Mouse (Mus musculus): ENCODE data around the gene Gm5108. TPM values are rescaled to one million over a fixed set of nuclear protein-coding genes. Genes with fewer than 3 reads are reported as not detected.

Gm5108 gene
- not detected in 2 replicates for polyA plus RNA-seq (2016; fragmentation: Nextera tagmentation; extraction: Ambion mirVana)

DNA sequence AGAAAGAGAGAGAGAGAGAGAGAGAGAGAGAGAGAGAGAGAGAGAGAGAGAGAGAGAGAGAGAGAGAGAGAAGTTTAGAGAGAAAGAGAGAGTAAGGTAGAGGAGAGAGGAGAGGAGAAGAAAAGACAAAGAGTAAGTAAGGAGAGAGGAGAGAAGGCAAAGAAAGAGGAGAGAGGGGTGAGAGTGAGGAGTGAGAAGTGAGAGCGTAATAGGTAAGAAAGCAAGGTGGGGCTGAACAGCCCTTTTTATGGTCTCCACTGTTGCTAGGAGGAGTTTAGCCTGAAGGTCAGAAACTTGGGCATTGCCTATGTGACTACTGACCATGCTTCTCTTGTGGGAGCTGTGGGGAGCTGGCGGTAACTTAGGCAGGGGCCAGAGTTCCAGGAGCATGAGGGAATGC, at the start of gene Gm5108:
TSS of gene Gm5108 (plus strand) at position 301 of the 400 bp plus-strand sequence.
- Histone ChIP-seq H3K27me3 (no peaks in the 10 kb centered on the region), H3K9me3 (no peaks in the 10 kb centered on the region), H3K4me2 (replicated peaks) (no peak within 1 kb of the TSS), H3K4me3 (no peak within 1 kb of the TSS), H3K9ac (no peak within 1 kb of the TSS), H3K27ac (no peak within 1 kb of the TSS), H3K4me1 (no peaks in the 10 kb centered on the region), H3K36me3 (no peaks in the 10 kb centered on the region)
- WGBS, result 85% methylated on average over 2 of the region's 2 CpGs
- ATAC-seq (ENCODE audit: insufficient number of reproducible peaks, insufficient read depth, low FRiP score, low TSS enrichment), result no peak

DNA sequence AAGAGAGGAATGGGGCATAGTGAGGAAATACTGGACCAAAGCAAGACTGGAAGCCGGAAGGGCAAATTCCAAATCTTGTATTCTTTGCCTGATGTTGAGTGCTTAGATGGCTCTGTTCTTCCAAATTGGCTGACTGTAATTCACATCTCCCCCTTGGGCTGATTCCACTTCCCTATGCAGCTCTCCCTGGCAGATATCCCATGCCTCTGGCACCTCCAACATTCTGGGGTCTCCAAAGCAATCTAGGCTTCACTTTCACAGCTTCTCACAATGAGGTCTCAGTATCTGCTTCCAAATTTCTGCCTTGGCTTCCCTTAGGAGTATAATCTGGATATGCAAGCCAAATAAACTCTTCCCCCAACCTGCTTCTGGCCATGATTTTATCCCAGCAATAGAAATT, 42.5 kb upstream of the Gm5108 start:
- 94% methylated on average over 1 of the region's 1 CpGs for WGBS
- H3K27me3 ChIP-seq, result no peaks in the 10 kb centered on the region
- no peaks in the 10 kb centered on the region for H3K36me3 ChIP-seq
- H3K4me3 ChIP-seq, result no peak overlapping the region
- no peak for ATAC-seq (ENCODE audit: insufficient number of reproducible peaks, insufficient read depth, low FRiP score, low TSS enrichment)
- no peaks in the 10 kb centered on the region for H3K4me1 ChIP-seq
- no peak overlapping the region for H3K27ac ChIP-seq
- H3K4me2 ChIP-seq (replicated peaks), result no peak overlapping the region
- H3K9me3 ChIP-seq, result no peaks in the 10 kb centered on the region
- no peak overlapping the region for H3K9ac ChIP-seq

DNA sequence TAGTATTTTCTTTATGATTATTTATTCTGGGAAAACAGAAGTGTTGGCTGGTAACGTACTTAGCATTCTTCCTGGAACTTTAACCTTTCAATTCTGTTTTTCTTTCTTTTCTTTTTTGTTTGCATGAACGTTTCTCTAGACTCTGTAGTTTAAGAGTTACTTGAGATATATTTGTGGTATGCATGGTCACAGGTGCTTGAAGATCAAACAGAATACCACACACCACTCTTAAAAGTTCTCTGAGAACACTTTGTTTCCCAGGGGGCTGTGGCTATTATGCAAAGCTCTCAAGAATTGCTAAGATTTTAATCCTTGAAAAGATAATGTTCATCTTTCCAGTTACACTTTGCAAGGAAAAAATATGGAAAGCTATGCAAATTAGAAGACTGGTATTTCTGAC, 36.9 kb upstream of the Gm5108 start:
- Histone ChIP-seq H3K4me1 (no peaks in the 10 kb centered on the region), H3K9ac (no peak overlapping the region), H3K4me2 (replicated peaks) (no peak overlapping the region), H3K36me3 (no peaks in the 10 kb centered on the region), H3K4me3 (no peak overlapping the region), H3K9me3 (no peaks in the 10 kb centered on the region), H3K27ac (no peak overlapping the region), H3K27me3 (no peaks in the 10 kb centered on the region)
- WGBS, result 61% methylated on average over 2 of the region's 2 CpGs
- ATAC-seq (ENCODE audit: insufficient number of reproducible peaks, insufficient read depth, low FRiP score, low TSS enrichment), result no peak

DNA sequence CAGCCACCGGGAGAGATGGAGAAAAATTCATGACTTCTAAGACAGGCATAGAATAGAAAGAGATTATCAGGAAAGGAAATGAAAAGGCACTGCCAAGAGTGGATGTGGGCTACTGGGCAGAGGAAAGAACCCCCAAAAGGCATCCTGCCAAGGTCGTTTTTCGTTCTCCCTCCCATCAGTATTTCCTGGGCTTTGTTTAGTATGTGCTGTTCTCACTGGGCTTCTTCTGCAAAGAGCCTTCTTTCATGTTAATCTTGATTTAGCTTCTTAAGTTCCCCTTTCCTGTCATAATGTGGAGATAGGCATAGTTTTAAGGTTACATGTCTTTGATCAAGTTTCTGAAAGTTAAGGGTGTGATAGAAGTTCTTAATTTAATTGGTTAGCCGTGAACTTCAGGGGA, 10.9 kb upstream of the Gm5108 start:
- Histone ChIP-seq H3K36me3 (no peaks in the 10 kb centered on the region), H3K4me2 (replicated peaks) (no peak overlapping the region), H3K4me3 (no peak overlapping the region), H3K9me3 (no peaks in the 10 kb centered on the region), H3K27me3 (no peaks in the 10 kb centered on the region), H3K4me1 (no peaks in the 10 kb centered on the region), H3K27ac (no peak overlapping the region), H3K9ac (no peak overlapping the region)
- no peak for ATAC-seq (ENCODE audit: insufficient number of reproducible peaks, insufficient read depth, low FRiP score, low TSS enrichment)
- WGBS, result 52% methylated on average over 4 of the region's 4 CpGs

DNA sequence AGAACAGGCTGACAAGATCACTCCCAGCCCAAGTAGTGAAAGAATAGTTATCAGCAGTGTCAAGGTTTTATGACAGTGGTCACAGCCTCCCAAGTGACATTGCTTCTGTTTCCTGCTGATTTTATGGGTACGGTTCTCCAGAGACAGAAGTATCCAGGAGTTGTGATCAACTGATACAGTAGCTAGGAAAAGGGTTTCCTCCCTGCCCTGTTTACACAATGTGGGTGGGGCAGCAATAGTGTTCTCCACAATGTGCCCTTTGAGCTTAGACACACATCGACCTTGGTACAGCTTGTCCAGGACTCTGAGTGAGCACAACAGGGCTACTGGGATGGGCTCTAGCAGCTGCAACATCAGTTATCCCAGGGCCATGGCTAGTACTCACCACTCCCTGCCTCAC, 9.8 kb upstream of the Gm5108 start:
- no peak for ATAC-seq (ENCODE audit: insufficient number of reproducible peaks, insufficient read depth, low FRiP score, low TSS enrichment)
- Histone ChIP-seq H3K9ac (no peak overlapping the region), H3K4me2 (replicated peaks) (no peak overlapping the region), H3K27ac (no peak overlapping the region), H3K27me3 (no peaks in the 10 kb centered on the region), H3K36me3 (no peaks in the 10 kb centered on the region), H3K4me3 (no peak overlapping the region), H3K4me1 (no peaks in the 10 kb centered on the region), H3K9me3 (no peaks in the 10 kb centered on the region)
- whole genome bisulfite sequencing, result 74% methylated on average over 2 of the region's 2 CpGs

DNA sequence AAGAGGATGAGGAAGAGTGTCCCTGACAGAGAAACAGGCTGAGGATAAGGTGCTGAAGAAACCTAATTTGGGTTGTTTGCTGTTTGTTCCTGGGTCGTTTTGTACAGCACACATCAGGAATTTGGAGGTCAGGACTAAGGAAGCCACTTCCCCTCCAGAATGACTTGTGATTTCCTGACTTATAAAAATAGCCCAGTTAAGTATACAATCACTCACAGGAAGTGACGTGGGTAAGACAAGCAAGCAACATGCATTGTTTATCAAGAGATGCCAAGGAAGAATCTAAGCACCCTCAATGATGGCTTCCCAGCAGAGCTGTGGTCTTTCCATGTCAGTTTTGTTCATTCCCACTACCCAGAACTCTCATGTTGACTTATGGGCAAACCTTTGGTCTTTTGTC, 1.7 kb downstream of the Gm5108 start:
- WGBS, result 62% methylated on average over 2 of the region's 2 CpGs
- Histone ChIP-seq H3K27ac (no peak overlapping the region), H3K4me3 (no peak overlapping the region), H3K4me1 (no peaks in the 10 kb centered on the region), H3K9ac (no peak overlapping the region), H3K4me2 (replicated peaks) (no peak overlapping the region), H3K27me3 (no peaks in the 10 kb centered on the region), H3K36me3 (no peaks in the 10 kb centered on the region), H3K9me3 (no peaks in the 10 kb centered on the region)
- ATAC-seq (ENCODE audit: insufficient number of reproducible peaks, insufficient read depth, low FRiP score, low TSS enrichment), result no peak

DNA sequence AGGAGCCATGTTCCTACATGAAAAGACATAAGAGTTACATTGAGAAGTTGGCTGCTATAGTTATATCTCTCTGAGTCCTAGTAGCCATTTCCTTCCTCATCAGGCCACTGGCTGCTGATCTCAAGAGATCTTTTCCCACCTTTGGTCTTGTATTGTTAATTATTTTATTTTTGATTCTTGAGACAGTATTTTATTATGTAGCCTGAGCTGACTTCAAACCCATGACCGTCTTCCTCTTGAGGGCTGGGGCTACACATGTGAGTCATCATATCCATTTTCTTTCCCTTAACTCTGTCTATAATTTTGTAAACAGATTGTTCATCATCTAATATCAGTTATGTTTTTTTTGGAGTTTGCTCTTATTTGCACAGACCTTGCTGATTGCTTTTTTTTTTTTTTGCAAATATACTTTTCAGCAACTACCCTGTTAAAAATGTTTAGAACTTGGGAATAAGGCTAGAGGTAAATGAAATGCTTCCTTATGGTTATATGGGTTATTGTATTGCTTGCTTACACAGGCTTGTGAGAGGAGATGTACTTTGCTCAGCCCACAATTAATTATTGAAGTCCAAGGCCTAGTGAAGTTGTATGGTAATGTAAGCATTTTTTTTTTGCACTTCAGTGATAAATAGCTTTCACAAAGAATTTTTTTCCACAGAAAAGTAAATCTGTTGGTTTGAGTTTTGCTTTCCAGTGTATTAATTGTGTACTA, 2.8 kb downstream of the Gm5108 start:
- Histone ChIP-seq H3K9me3 (no peaks in the 10 kb centered on the region), H3K4me2 (replicated peaks) (no peak overlapping the region), H3K4me3 (no peak overlapping the region), H3K27ac (no peak overlapping the region), H3K4me1 (no peaks in the 10 kb centered on the region), H3K27me3 (no peaks in the 10 kb centered on the region), H3K9ac (no peak overlapping the region), H3K36me3 (no peaks in the 10 kb centered on the region)
- ATAC-seq (ENCODE audit: insufficient number of reproducible peaks, insufficient read depth, low FRiP score, low TSS enrichment), result no peak
- WGBS, result 90% methylated on average over 1 of the region's 1 CpGs

DNA sequence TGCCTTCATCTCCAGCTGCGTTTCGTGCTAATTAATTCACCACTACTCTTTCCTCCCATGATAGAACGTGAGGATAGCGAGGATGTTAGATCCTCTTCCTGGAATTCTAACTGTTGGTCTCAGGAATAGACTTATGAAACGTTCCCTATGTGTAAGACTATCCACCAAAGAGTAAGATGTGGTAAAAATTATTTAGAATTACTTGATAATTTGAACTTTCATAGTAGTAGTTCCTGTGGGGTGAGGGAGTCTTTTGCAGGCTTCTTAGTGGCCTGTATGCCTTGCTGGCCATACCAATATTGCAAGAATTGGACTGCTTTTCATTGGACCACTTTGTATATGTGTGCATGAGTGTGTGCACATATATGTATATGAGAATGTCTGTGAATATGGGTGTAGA, 4.9 kb downstream of the Gm5108 start, which contains the start of gene Gm21905:
TSS of gene Gm21905 (minus strand) at position 101 of the 400 bp plus-strand sequence.
- 76% methylated on average over 5 of the region's 5 CpGs for WGBS
- ATAC-seq (ENCODE audit: insufficient number of reproducible peaks, insufficient read depth, low FRiP score, low TSS enrichment), result no peak

DNA sequence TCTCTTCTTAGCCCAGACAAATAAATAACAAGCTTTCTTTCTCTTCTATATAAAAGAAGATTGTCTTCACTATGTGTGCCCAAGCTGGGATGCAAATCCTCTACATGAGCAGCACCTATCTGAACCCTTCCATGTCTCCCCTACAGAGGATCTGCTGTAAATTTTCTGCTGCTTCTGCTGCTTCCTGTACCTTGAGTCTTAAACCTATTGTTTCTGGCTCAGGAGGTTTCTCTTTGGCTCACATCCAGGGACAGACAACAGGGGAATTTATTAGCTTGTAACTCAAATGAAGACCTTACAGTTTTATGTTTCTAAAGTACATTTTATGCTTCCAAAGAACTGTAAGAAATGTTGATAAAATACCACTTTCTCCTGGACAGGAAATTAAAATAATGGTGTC, 5.5 kb downstream of the Gm5108 start:
- H3K27me3 ChIP-seq, result no peaks in the 10 kb centered on the region
- no peaks in the 10 kb centered on the region for H3K9me3 ChIP-seq
- ATAC-seq (ENCODE audit: insufficient number of reproducible peaks, insufficient read depth, low FRiP score, low TSS enrichment), result no peak
- H3K4me2 ChIP-seq (replicated peaks), result no peak overlapping the region
- H3K36me3 ChIP-seq, result no peaks in the 10 kb centered on the region
- no peak overlapping the region for H3K4me3 ChIP-seq
- H3K4me1 ChIP-seq, result no peaks in the 10 kb centered on the region
- no peak overlapping the region for H3K9ac ChIP-seq
- H3K27ac ChIP-seq, result no peak overlapping the region

More for the DNA sequence above, 4.9 kb downstream of the Gm5108 start, which contains the start of gene Gm21905:
- Histone ChIP-seq H3K4me1 (no peaks in the 10 kb centered on the region), H3K27me3 (no peaks in the 10 kb centered on the region), H3K36me3 (no peaks in the 10 kb centered on the region), H3K27ac (no peak within 1 kb of the TSS), H3K4me3 (no peak within 1 kb of the TSS), H3K9me3 (no peaks in the 10 kb centered on the region), H3K4me2 (replicated peaks) (no peak within 1 kb of the TSS), H3K9ac (no peak within 1 kb of the TSS)

DNA sequence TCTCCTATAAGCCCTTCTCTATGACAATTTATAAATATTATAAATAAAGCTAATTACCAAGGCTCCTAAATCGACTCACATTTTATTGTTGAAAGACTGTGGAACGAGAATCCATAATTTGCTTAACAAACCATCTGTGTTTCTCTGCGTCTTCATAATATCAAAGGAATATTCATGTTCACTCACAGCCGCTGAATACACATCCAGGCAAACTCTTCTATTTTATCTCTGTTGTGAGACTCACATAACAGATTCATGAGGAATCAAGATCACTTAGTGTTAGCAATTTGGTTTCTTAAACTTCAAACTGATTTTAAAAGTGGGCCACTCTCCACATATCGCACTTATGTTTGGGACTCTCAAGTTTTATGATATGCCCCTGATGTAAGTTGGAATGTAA, 6.6 kb downstream of the Gm5108 start:
- no peak for ATAC-seq (ENCODE audit: insufficient number of reproducible peaks, insufficient read depth, low FRiP score, low TSS enrichment)
- 87% methylated on average over 5 of the region's 5 CpGs for whole genome bisulfite sequencing
- no peaks in the 10 kb centered on the region for H3K36me3 ChIP-seq
- H3K27me3 ChIP-seq, result no peaks in the 10 kb centered on the region
- no peak overlapping the region for H3K4me3 ChIP-seq
- H3K4me1 ChIP-seq, result no peaks in the 10 kb centered on the region
- no peaks in the 10 kb centered on the region for H3K9me3 ChIP-seq
- no peak overlapping the region for H3K27ac ChIP-seq
- no peak overlapping the region for H3K4me2 ChIP-seq (replicated peaks)
- H3K9ac ChIP-seq, result no peak overlapping the region

DNA sequence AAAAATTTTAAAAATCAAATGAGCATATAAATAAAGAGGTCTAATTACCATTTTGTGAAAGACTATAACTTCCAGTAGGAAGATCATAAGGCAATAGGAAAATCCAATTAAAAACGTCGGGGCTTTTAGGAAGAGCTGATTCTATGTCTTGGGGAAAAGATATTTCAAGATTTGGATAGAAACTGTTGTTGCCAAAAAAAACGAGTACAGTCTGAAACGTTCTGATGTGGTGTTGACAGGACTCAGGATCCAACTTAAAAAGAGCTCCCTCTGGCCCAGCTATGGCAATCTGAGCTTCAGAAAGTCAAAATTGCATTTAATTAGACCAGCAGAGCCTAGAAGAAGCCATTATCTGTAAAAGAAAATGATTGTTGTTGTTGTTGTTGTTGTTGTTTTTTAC, 12.6 kb downstream of the Gm5108 start:
- no peak for ATAC-seq (ENCODE audit: insufficient number of reproducible peaks, insufficient read depth, low FRiP score, low TSS enrichment)
- WGBS, result 80% methylated on average over 4 of the region's 4 CpGs
- Histone ChIP-seq H3K9me3 (no peaks in the 10 kb centered on the region), H3K9ac (no peak overlapping the region), H3K4me2 (replicated peaks) (no peak overlapping the region), H3K36me3 (no peaks in the 10 kb centered on the region), H3K27ac (no peak overlapping the region), H3K27me3 (no peaks in the 10 kb centered on the region), H3K4me3 (no peak overlapping the region), H3K4me1 (no peaks in the 10 kb centered on the region)

DNA sequence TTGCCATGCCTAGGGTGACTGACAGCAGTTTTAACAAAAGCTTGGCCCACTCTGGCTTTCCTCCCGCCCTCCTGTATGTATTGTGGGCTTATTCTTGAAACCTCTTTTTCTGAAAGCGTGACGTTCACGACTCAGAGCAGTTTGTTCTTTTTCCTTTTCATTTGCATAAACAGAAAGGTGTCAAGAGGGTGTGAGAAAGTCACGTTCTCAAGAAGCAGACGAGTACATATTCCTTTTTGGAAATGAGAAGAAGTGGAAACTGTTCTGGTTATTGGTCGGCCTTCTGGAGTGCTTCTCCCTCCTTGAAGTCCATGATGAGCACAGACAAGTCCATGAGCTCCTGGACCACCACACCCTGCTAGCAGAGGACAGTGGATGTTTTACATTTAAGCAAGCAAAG, 14.0 kb downstream of the Gm5108 start:
- WGBS, result 83% methylated on average over 7 of the region's 7 CpGs
- Histone ChIP-seq H3K4me2 (replicated peaks) (no peak overlapping the region), H3K9ac (no peak overlapping the region)

More for the DNA sequence above, 14.0 kb downstream of the Gm5108 start:
- H3K9me3 ChIP-seq, result no peaks in the 10 kb centered on the region
- no peaks in the 10 kb centered on the region for H3K36me3 ChIP-seq
- no peaks in the 10 kb centered on the region for H3K27me3 ChIP-seq
- H3K4me1 ChIP-seq, result no peaks in the 10 kb centered on the region
- ATAC-seq (ENCODE audit: insufficient number of reproducible peaks, insufficient read depth, low FRiP score, low TSS enrichment), result no peak
- no peak overlapping the region for H3K4me3 ChIP-seq
- no peak overlapping the region for H3K27ac ChIP-seq
